ENCODE assay signal across 19 mouse cellular contexts in genomic region chr12:71486078-71486477, GRCm38 (mm10).
A peak's percentile ranks its signal among the peaks of the same experiment; 100 is the strongest.
DNase-seq lines count a peak whose midpoint lies in the region; ATAC-seq and TF ChIP-seq lines count a peak whose summit lies in the region.
"Had no signal": no experiment of that assay in that cellular context is flagged by ENCODE, and none has a peak within 500 bp of the region (broad histone marks: within the 10 kb centered on the region; RNA-seq: fewer than 3 reads in every experiment).

No protein-coding gene starts in this region.

- no peak overlapping the region for H3K9ac ChIP-seq in hindbrain, embryonic 11.5 days (ENCODE audit: low read depth, low read length)
- H3K9ac ChIP-seq in midbrain, embryonic 11.5 days (ENCODE audit: low read length), result no peak overlapping the region
- no peak overlapping the region for H3K9ac ChIP-seq in midbrain, embryonic 13.5 days (replicated peaks)
- H3K9ac ChIP-seq in CH12.LX (ENCODE audit: insufficient read depth, low read depth) (no peak overlapping the region), ES-E14 (ENCODE audit: insufficient read depth, low read depth, low read length, poor library complexity, severe bottlenecking) (no peak overlapping the region)
- H3K9ac ChIP-seq: embryonic facial prominence, embryonic 13.5 days; forebrain, embryonic 13.5 days; forebrain, embryonic 15.5 days; forebrain, postnatal 0 days had no signal

- no peak for TF ChIP-seq EP300 in CH12.LX (IDR thresholded peaks at IDR 0.05; ENCODE audit: low read length)

- DNase-seq in hindbrain, embryonic 10.5 days (ENCODE audit: low spot score), result no peak
- no peak for DNase-seq in hindbrain, embryonic 11.5 days (ENCODE audit: low spot score)
- peak; percentile 77 for DNase-seq in midbrain, embryonic 11.5 days (ENCODE audit: low spot score, missing footprints)
- DNase-seq in CH12.LX (ENCODE audit: extremely low read depth) (peak; percentile 1), ES-E14 (ENCODE audit: low read depth, low spot score) (no peak)
- no peak for DNase-seq in T-cell, adult 2 months (ENCODE audit: low spot score)
- DNase-seq: adrenal gland, adult 8-10 months; adrenal gland, postnatal 14 days; adrenal gland, postnatal 36 days; cerebellum, adult 11-12 months; cerebellum, adult 2 months; cerebellum, adult 9-10 months; cerebellum, postnatal 25 days; forebrain, postnatal 0 days had no signal

- H3K27ac ChIP-seq in hindbrain, embryonic 10.5 days, result 0 out of 2 replicates have a peak overlapping the region, but pooled peaks have one; percentile 12
- H3K27ac ChIP-seq in hindbrain, embryonic 11.5 days (ENCODE audit: low read depth, low read length), result no peak overlapping the region
- H3K27ac ChIP-seq in midbrain, embryonic 11.5 days (ENCODE audit: low read depth, low read length), result no peak overlapping the region
- no peak overlapping the region for H3K27ac ChIP-seq in midbrain, embryonic 13.5 days
- H3K27ac ChIP-seq in CH12.LX (ENCODE audit: insufficient read depth, low read depth) (no peak overlapping the region), ES-E14 (ENCODE audit: insufficient read depth, low read depth, low read length, poor library complexity, severe bottlenecking) (no peak overlapping the region)
- H3K27ac ChIP-seq: embryonic facial prominence, embryonic 13.5 days; forebrain, embryonic 13.5 days; forebrain, embryonic 15.5 days had no signal

- WGBS in hindbrain, embryonic 10.5 days, result 83% methylated on average over 12 of the region's 12 CpGs
- WGBS in hindbrain, embryonic 11.5 days, result 76% methylated on average over 12 of the region's 12 CpGs
- WGBS in midbrain, embryonic 11.5 days, result 86% methylated on average over 12 of the region's 12 CpGs
- 82% methylated on average over 12 of the region's 12 CpGs for WGBS in midbrain, embryonic 13.5 days

- peaks cover 32% of the 10 kb centered on the region for H3K4me1 ChIP-seq in hindbrain, embryonic 10.5 days (replicated peaks)
- 0 out of 2 replicates have a peak, but pooled peaks cover 7% of the 10 kb centered on the region for H3K4me1 ChIP-seq in hindbrain, embryonic 11.5 days (replicated peaks; ENCODE audit: control insufficient read depth, insufficient read depth, low read length)
- peaks cover 7% of the 10 kb centered on the region; the same call in 1 of the 2 replicates for H3K4me1 ChIP-seq in midbrain, embryonic 11.5 days (ENCODE audit: control insufficient read depth, insufficient read depth, low read length)
- peaks cover 23% of the 10 kb centered on the region for H3K4me1 ChIP-seq in midbrain, embryonic 13.5 days (replicated peaks)
- H3K4me1 ChIP-seq in CH12.LX (ENCODE audit: control insufficient read depth in 1 of 2, insufficient read depth in 2 of 2) (peaks cover 0 to 4% of the 10 kb centered on the region in 2 experiments; a peak in 1 of 4 replicates), ES-E14 (ENCODE audit: control insufficient read depth in 2 of 2, insufficient read depth in 2 of 2, low read length in 2 of 2, poor library complexity in 1 of 2) (peaks cover 0 to 3% of the 10 kb centered on the region in 2 experiments; a peak in 1 of 4 replicates)

- no peak for TF ChIP-seq RAD21 in CH12.LX (IDR thresholded peaks at IDR 0.05; ENCODE audit: low read depth, low read length)

- dilution Hi-C loops in CH12.LX (cut with MboI; ENCODE audit: extremely low pct_ligation_motif_present, extremely low pct_unique_long_range_greater_than_20kb, low sequenced_read_pairs), result no loop called here

- in situ Hi-C loops in CH12.LX (cut with MboI; ENCODE audit: low pct_ligation_motif_present, low pct_unique_long_range_greater_than_20kb, low sequenced_read_pairs) (no loop called here), ES-E14 (cut with MboI; ENCODE audit: low sequenced_read_pairs in 2 of 2, unreplicated experiment in 2 of 2) (no loop called here)

- no peak overlapping the region for H3K4me2 ChIP-seq in hindbrain, embryonic 11.5 days (replicated peaks; ENCODE audit: low read depth, low read length)
- no peak overlapping the region for H3K4me2 ChIP-seq in midbrain, embryonic 11.5 days
- no peak overlapping the region for H3K4me2 ChIP-seq in midbrain, embryonic 13.5 days (replicated peaks)
- H3K4me2 ChIP-seq in CH12.LX (ENCODE audit: insufficient read depth, low read depth, poor library complexity, severe bottlenecking), result no peak overlapping the region
- H3K4me2 ChIP-seq: embryonic facial prominence, embryonic 13.5 days; forebrain, embryonic 13.5 days; forebrain, embryonic 15.5 days had no signal

- no peaks in the 10 kb centered on the region for H3K36me3 ChIP-seq in hindbrain, embryonic 10.5 days
- H3K36me3 ChIP-seq in hindbrain, embryonic 11.5 days (ENCODE audit: control insufficient read depth, insufficient read depth, low read length), result no peaks in the 10 kb centered on the region
- H3K36me3 ChIP-seq in midbrain, embryonic 11.5 days (ENCODE audit: control insufficient read depth, insufficient read depth, low read length), result no peaks in the 10 kb centered on the region
- H3K36me3 ChIP-seq in midbrain, embryonic 13.5 days, result no peaks in the 10 kb centered on the region
- no peaks in the 10 kb centered on the region for H3K36me3 ChIP-seq in CH12.LX (replicated peaks in 1 of 2; ENCODE audit: control insufficient read depth in 1 of 2, insufficient read depth in 1 of 2, low read length in 1 of 2)
- no peaks in the 10 kb centered on the region for H3K36me3 ChIP-seq in ES-E14 (ENCODE audit: control insufficient read depth, insufficient read depth, low read length, poor library complexity, severe bottlenecking)
- H3K36me3 ChIP-seq: embryonic facial prominence, embryonic 13.5 days; forebrain, embryonic 15.5 days had no signal

- ATAC-seq in hindbrain, embryonic 11.5 days (ENCODE audit: low FRiP score), result no peak
- ATAC-seq in midbrain, embryonic 11.5 days (ENCODE audit: low FRiP score), result no peak
- no peak for ATAC-seq in midbrain, embryonic 13.5 days
- ATAC-seq: activated CD4-positive, CD25-positive, alpha-beta regulatory T cell, adult 4 months; forebrain, embryonic 13.5 days; forebrain, embryonic 15.5 days; forebrain, postnatal 0 days had no signal

- no peaks in the 10 kb centered on the region for H3K9me3 ChIP-seq in hindbrain, embryonic 10.5 days
- H3K9me3 ChIP-seq in hindbrain, embryonic 11.5 days (ENCODE audit: control insufficient read depth, low read length), result no peaks in the 10 kb centered on the region
- H3K9me3 ChIP-seq in midbrain, embryonic 11.5 days (ENCODE audit: control insufficient read depth, low read length), result no peaks in the 10 kb centered on the region
- H3K9me3 ChIP-seq in midbrain, embryonic 13.5 days, result no peaks in the 10 kb centered on the region
- H3K9me3 ChIP-seq in CH12.LX (replicated peaks; ENCODE audit: low read length) (no peaks in the 10 kb centered on the region), ES-E14 (ENCODE audit: control insufficient read depth, insufficient read depth, low read depth, low read length) (no peaks in the 10 kb centered on the region)
- H3K9me3 ChIP-seq: embryonic facial prominence, embryonic 13.5 days; forebrain, embryonic 13.5 days; forebrain, embryonic 15.5 days had no signal

- no peak for TF ChIP-seq CTCF in CH12.LX (conservative IDR thresholded peaks at IDR 0.05 in 1 of 2, IDR thresholded peaks at IDR 0.05 in 1 of 2; ENCODE audit: low read depth in 2 of 2, low read length in 2 of 2)

- no peak for TF ChIP-seq POLR2A in CH12.LX (IDR thresholded peaks at IDR 0.05; ENCODE audit: low read depth, low read length)

- H3K79me2 ChIP-seq in CH12.LX (replicated peaks; ENCODE audit: control insufficient read depth, extremely low read depth, insufficient read depth, poor library complexity, severe bottlenecking), result no peaks in the 10 kb centered on the region

- H3K4me3 ChIP-seq in hindbrain, embryonic 10.5 days, result no peak overlapping the region
- no peak overlapping the region for H3K4me3 ChIP-seq in hindbrain, embryonic 11.5 days (ENCODE audit: low read depth, low read length)
- no peak overlapping the region for H3K4me3 ChIP-seq in midbrain, embryonic 11.5 days (ENCODE audit: low read depth, low read length)
- no peak overlapping the region for H3K4me3 ChIP-seq in midbrain, embryonic 13.5 days (replicated peaks)
- H3K4me3 ChIP-seq in CH12.LX (replicated peaks in 1 of 3; ENCODE audit: low read depth in 2 of 3, low read length in 2 of 3, poor library complexity in 1 of 3) (no peak overlapping the region), ES-E14 (ENCODE audit: insufficient read depth in 1 of 2, low read depth in 1 of 2, low read length in 2 of 2, poor library complexity in 1 of 2, severe bottlenecking in 1 of 2) (no peak overlapping the region)
- H3K4me3 ChIP-seq: embryonic facial prominence, embryonic 13.5 days; forebrain, embryonic 13.5 days; forebrain, embryonic 15.5 days had no signal

- no peaks in the 10 kb centered on the region for H3K27me3 ChIP-seq in hindbrain, embryonic 10.5 days (ENCODE audit: insufficient read depth, poor library complexity, severe bottlenecking)
- H3K27me3 ChIP-seq in hindbrain, embryonic 11.5 days (ENCODE audit: control insufficient read depth, insufficient read depth, low read length), result 0 out of 2 replicates have a peak, but pooled peaks cover 2% of the 10 kb centered on the region
- no peaks in the 10 kb centered on the region for H3K27me3 ChIP-seq in midbrain, embryonic 11.5 days (ENCODE audit: control insufficient read depth, insufficient read depth, low read length)
- 0 out of 2 replicates have a peak, but pooled peaks cover 5% of the 10 kb centered on the region for H3K27me3 ChIP-seq in midbrain, embryonic 13.5 days
- no peaks in the 10 kb centered on the region for H3K27me3 ChIP-seq in CH12.LX (replicated peaks)
- H3K27me3 ChIP-seq: embryonic facial prominence, embryonic 13.5 days; forebrain, embryonic 13.5 days; forebrain, embryonic 15.5 days had no signal

TF ChIP-seq in CH12.LX, 34 proteins besides CTCF, POLR2A, EP300 and RAD21:
- TF ChIP-seq ZMIZ1 (IDR thresholded peaks at IDR 0.05; ENCODE audit: low read depth, low read length) (no peak), MAFK (IDR thresholded peaks at IDR 0.05; ENCODE audit: insufficient replicate concordance, low read length) (peak; percentile 69; the same call in 1 of the 2 replicates)

TF ChIP-seq in ES-E14, 5 proteins besides CTCF, POLR2A, EP300 and RAD21:
- TF ChIP-seq HCFC1 (IDR thresholded peaks at IDR 0.05; ENCODE audit: borderline replicate concordance, insufficient read depth, low read length), result no peak
- TF ChIP-seq MAFK (IDR thresholded peaks at IDR 0.05; ENCODE audit: insufficient read depth, low read depth, low read length), result peak; percentile 88

Comparison
In these comparisons a context has a peak if more than half of its experiments do, and no peak if none do; other contexts are left out.
1. DNase-seq: peak in midbrain, embryonic 11.5 days (single experiment) and CH12.LX (single experiment); none in hindbrain, embryonic 10.5 days (single experiment), hindbrain, embryonic 11.5 days (single experiment), ES-E14 (single experiment) and T-cell, adult 2 months (single experiment).